In genomic region chr7:6132646-6133045, GRCm38 (mm10) we compare ENCODE assay signal across 12 mouse cellular contexts.
"Had no signal": no experiment of that assay in that cellular context is flagged by ENCODE, and none has a peak within 500 bp of the region (broad histone marks: within the 10 kb centered on the region; RNA-seq: fewer than 3 reads in every experiment).

No protein-coding gene starts in this region.

- H3K9me3 ChIP-seq: liver, embryonic 12.5 days had no signal

- H3K27ac ChIP-seq: left cerebral cortex, adult 2 months; limb, embryonic 15.5 days; liver, embryonic 12.5 days; midbrain, embryonic 10.5 days had no signal

- H3K27me3 ChIP-seq: limb, embryonic 15.5 days; liver, embryonic 12.5 days had no signal

- DNase-seq: kidney, adult 8-10 months; kidney, postnatal 25 days; lung, embryonic 14.5 days; lung, postnatal 10 days; lung, postnatal 4 days; right cerebral cortex, adult 18-20 months; spleen, adult 18-20 months; thymus, postnatal 36 days had no signal

- H3K4me2 ChIP-seq: limb, embryonic 15.5 days; liver, embryonic 12.5 days; lung, embryonic 14.5 days had no signal

- ATAC-seq: liver, embryonic 12.5 days had no signal

- H3K9ac ChIP-seq: limb, embryonic 15.5 days; liver, embryonic 12.5 days; lung, embryonic 14.5 days had no signal

- H3K4me1 ChIP-seq: limb, embryonic 15.5 days; midbrain, embryonic 10.5 days had no signal

- H3K4me3 ChIP-seq: left cerebral cortex, adult 2 months; limb, embryonic 15.5 days; liver, embryonic 12.5 days; midbrain, embryonic 10.5 days had no signal
